Mouse (Mus musculus): ENCODE measurements at regions not wholly inside any gene's neighbourhood (a gene's known extent, or its start where the extent isn't known, plus 50 kb on each side); places are given as distances from the start of the nearest gene placed in this dataset.
"Not testable (repeated sequence)": the region's sequence is repeated elsewhere in the genome, so short reads cannot be mapped to it uniquely, and the experiment has no call there.

- TF ChIP-seq CTCF (IDR thresholded peaks at IDR 0.05; ENCODE audit: low read depth, low read length); EP300 (IDR thresholded peaks at IDR 0.05; ENCODE audit: insufficient read depth, low read depth, low read length); POLR2A (IDR thresholded peaks at IDR 0.05; ENCODE audit: insufficient read depth, low read length): not testable (repeated sequence)
Observed at GRCm38 (mm10) chr6:67668073-67668472, 132.5 kb upstream of the Tacstd2 start.
